Mouse (Mus musculus): ENCODE data around the gene Fiz1.

GRCm38 (mm10) chr7:5060239-5060731 lies 45.8 kb upstream of the Fiz1 start:
- TF ChIP-seq POLR2A (IDR thresholded peaks at IDR 0.05; ENCODE audit: insufficient read depth, low read depth, low read length) (no peak), CTCF (IDR thresholded peaks at IDR 0.05) (peak; percentile 82), EP300 (IDR thresholded peaks at IDR 0.05; ENCODE audit: insufficient read depth, low read depth, low read length) (peak; percentile 85)

Data from heart, adult 2 months (tissue).